Mouse (Mus musculus): ENCODE measurements around the gene Evx2.

DNA sequence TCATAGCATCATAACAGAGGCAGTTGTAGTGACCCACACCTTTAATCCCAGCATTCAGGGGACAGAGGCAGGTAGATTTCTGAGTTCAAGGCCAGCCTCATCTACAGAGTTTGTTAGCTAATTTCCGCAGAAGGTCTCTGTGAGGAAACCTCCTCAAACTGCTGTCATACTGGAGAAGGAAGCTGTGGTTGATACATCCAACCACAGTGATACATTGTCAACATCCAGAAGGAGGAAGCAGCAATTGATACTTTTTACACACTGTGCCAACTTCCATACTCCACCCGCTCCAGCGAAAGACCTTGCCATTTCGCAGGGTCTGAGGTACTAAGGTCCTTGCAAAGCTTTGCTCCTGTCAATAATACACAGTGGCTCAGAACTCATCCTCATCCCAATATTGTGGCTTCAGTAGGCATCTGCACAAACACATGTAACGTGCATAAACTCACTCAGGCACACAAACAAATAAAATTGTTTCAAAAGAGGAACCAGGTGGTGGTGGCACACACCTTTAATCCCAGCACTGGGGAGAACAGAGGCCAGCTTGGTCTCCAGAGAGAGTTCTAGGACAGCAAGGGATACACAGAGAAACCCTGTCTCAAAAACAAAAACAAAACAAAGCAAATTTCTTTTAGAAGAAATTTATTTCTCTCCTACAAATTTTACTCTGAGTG lies 53.1 kb downstream of the Evx2 start:
- no peak for TF ChIP-seq CTCF (IDR thresholded peaks at IDR 0.05; ENCODE audit: low read depth)
- TF ChIP-seq EP300 (IDR thresholded peaks at IDR 0.05; ENCODE audit: low read depth): no peak
